Mouse (Mus musculus) limb, embryonic 10.5 days (tissue): ENCODE data around the gene Fbxl2. TPM values are rescaled to one million over a fixed set of nuclear protein-coding genes. Genes with fewer than 3 reads are reported as not detected.

Experiments used
- DNase-seq: peaks from one replicate; pipeline ENCODE4 v3.0.0-alpha.2; 2017; ENCODE audit warnings: low spot score
- H3K27ac ChIP-seq: fragments of 300-500 bp; sonication (generic); 2 replicates; pipeline ENCODE4 v1.5.1; 2016; ENCODE audit warnings: mild to moderate bottlenecking
- H3K27me3 ChIP-seq: fragments of 300-500 bp; sonication (generic); 2 replicates; pipeline ENCODE4 v1.6.1; 2016; ENCODE audit warnings: low read depth, mild to moderate bottlenecking; ENCODE audit not compliant: poor library complexity, severe bottlenecking
- H3K36me3 ChIP-seq: fragments of 300-500 bp; sonication (generic); 2 replicates; pipeline ENCODE4 v1.6.1; 2016; ENCODE audit warnings: mild to moderate bottlenecking, moderate library complexity
- H3K4me1 ChIP-seq: fragments of 300-500 bp; sonication (generic); 2 replicates; pipeline ENCODE4 v1.6.1; 2016
- H3K4me3 ChIP-seq: fragments of 300-500 bp; sonication (generic); 2 replicates; pipeline ENCODE4 v1.5.1; 2016; ENCODE audit warnings: mild to moderate bottlenecking, moderate library complexity
- H3K9me3 ChIP-seq: fragments of 300-500 bp; sonication (generic); replicated peaks from 2 replicates; pipeline ENCODE4 v1.6.1; 2016; ENCODE audit warnings: mild to moderate bottlenecking
- WGBS: fragments of 180-500 bp; shearing (Covaris S2); methylation state at CpG from one replicate; pipeline ENCODE4 v1.1.7; 2016; 5-methylcytosine and 5-hydroxymethylcytosine counted together
- polyA plus RNA-seq: library from polyadenylated mRNA; unstranded; fragments of >200 nt; fragmentation: Nextera tagmentation; extraction: Ambion mirVana; gene quantifications from 2 replicates; pipeline ENCODE4 v1.2.1, GENCODE M21; 2016

Fbxl2 gene
- polyA plus RNA-seq, 1 experiment from 2014 or later, result 3.2 TPM

GRCm38 (mm10) chr9:113947216-113947615 lies 98.8 kb downstream of the Fbxl2 start:
- Histone ChIP-seq H3K4me3 (no peak overlapping the region), H3K27ac (no peak overlapping the region), H3K4me1 (no peaks in the 10 kb centered on the region), H3K9me3 (no peaks in the 10 kb centered on the region), H3K27me3 (no peaks in the 10 kb centered on the region), H3K36me3 (peaks cover 69% of the 10 kb centered on the region)
- no peak for DNase-seq
- WGBS, result 89% methylated on average over 1 of the region's 1 CpGs

GRCm38 (mm10) chr9:113943372-113943771 lies 102.6 kb downstream of the Fbxl2 start:
- WGBS, result 100% methylated on average over 1 of the region's 1 CpGs
- no peak for DNase-seq
- Histone ChIP-seq H3K27ac (no peak overlapping the region), H3K9me3 (no peaks in the 10 kb centered on the region), H3K27me3 (no peaks in the 10 kb centered on the region), H3K4me3 (no peak overlapping the region), H3K36me3 (peaks cover 37% of the 10 kb centered on the region), H3K4me1 (no peaks in the 10 kb centered on the region)

- H3K27me3 ChIP-seq, result no peaks in the 10 kb centered on the region
- peaks cover 17% of the 10 kb centered on the region for H3K36me3 ChIP-seq
- no peak overlapping the region for H3K4me3 ChIP-seq
- no peak for DNase-seq
- H3K4me1 ChIP-seq, result no peaks in the 10 kb centered on the region
- WGBS, result 89% methylated on average over 3 of the region's 3 CpGs
- no peak overlapping the region for H3K27ac ChIP-seq
- H3K9me3 ChIP-seq, result no peaks in the 10 kb centered on the region
Observed at GRCm38 (mm10) chr9:113941103-113941805, 104.7 kb downstream of the Fbxl2 start.

GRCm38 (mm10) chr9:113939063-113939850 lies 106.7 kb downstream of the Fbxl2 start:
- DNase-seq, result no peak
- WGBS, result 92% methylated on average over 9 of the region's 9 CpGs
- 0 out of 2 replicates have a peak, but pooled peaks cover 3% of the 10 kb centered on the region for H3K4me1 ChIP-seq
- H3K36me3 ChIP-seq, result no peaks in the 10 kb centered on the region
- H3K27me3 ChIP-seq, result no peaks in the 10 kb centered on the region
- H3K27ac ChIP-seq, result no peak overlapping the region
- no peaks in the 10 kb centered on the region for H3K9me3 ChIP-seq
- no peak overlapping the region for H3K4me3 ChIP-seq

- no peak overlapping the region for H3K27ac ChIP-seq
- no peak overlapping the region for H3K4me3 ChIP-seq
- WGBS, result 85% methylated on average over 5 of the region's 5 CpGs
- H3K36me3 ChIP-seq, result no peaks in the 10 kb centered on the region
- peaks cover 23% of the 10 kb centered on the region for H3K4me1 ChIP-seq
- no peaks in the 10 kb centered on the region for H3K9me3 ChIP-seq
- no peaks in the 10 kb centered on the region for H3K27me3 ChIP-seq
- DNase-seq, result no peak
Observed at GRCm38 (mm10) chr9:113935638-113936037, 110.4 kb downstream of the Fbxl2 start.

GRCm38 (mm10) chr9:113932501-113932900 lies 113.5 kb downstream of the Fbxl2 start:
- Histone ChIP-seq H3K4me3 (peak overlapping the region; percentile 97), H3K4me1 (peaks cover 27% of the 10 kb centered on the region), H3K36me3 (no peaks in the 10 kb centered on the region), H3K27me3 (no peaks in the 10 kb centered on the region), H3K27ac (peak overlapping the region; percentile 94), H3K9me3 (no peaks in the 10 kb centered on the region)
- 31% methylated on average over 11 of the region's 11 CpGs for WGBS
- no peak for DNase-seq

GRCm38 (mm10) chr9:113932100-113932470 lies 113.9 kb downstream of the Fbxl2 start:
- Histone ChIP-seq H3K4me3 (peak overlapping the region; percentile 97), H3K27ac (peak overlapping the region; percentile 94), H3K27me3 (no peaks in the 10 kb centered on the region), H3K9me3 (no peaks in the 10 kb centered on the region), H3K4me1 (peaks cover 27% of the 10 kb centered on the region), H3K36me3 (no peaks in the 10 kb centered on the region)
- no peak for DNase-seq
- 9% methylated on average over 8 of the region's 8 CpGs for WGBS

GRCm38 (mm10) chr9:113931375-113932099 lies 114.5 kb downstream of the Fbxl2 start:
- H3K27me3 ChIP-seq, result no peaks in the 10 kb centered on the region

GRCm38 (mm10) chr9:113930534-113931374 lies 115.2 kb downstream of the Fbxl2 start, which contains the start of gene Ubp1:
Gene Ubp1, plus strand, starts transcription at chr9:113930934.
- peak; percentile 93 for DNase-seq
- H3K36me3 ChIP-seq, result no peaks in the 10 kb centered on the region
- H3K27ac ChIP-seq, result peak within 1 kb of the TSS; percentile 94
- H3K4me3 ChIP-seq, result peak within 1 kb of the TSS; percentile 97
- H3K27me3 ChIP-seq, result no peaks in the 10 kb centered on the region
- no peaks in the 10 kb centered on the region for H3K9me3 ChIP-seq
- WGBS, result 4% methylated on average over 76 of the region's 86 CpGs
- H3K4me1 ChIP-seq, result peaks cover 27% of the 10 kb centered on the region

More at GRCm38 (mm10) chr9:113931375-113932099, 114.5 kb downstream of the Fbxl2 start:
- H3K9me3 ChIP-seq, result no peaks in the 10 kb centered on the region
- no peaks in the 10 kb centered on the region for H3K36me3 ChIP-seq
- peak; percentile 66 for DNase-seq
- H3K27ac ChIP-seq, result peak overlapping the region; percentile 94
- peak overlapping the region; percentile 97 for H3K4me3 ChIP-seq
- WGBS, result 3% methylated on average over 91 of the region's 91 CpGs
- H3K4me1 ChIP-seq, result peaks cover 27% of the 10 kb centered on the region

- no peaks in the 10 kb centered on the region for H3K36me3 ChIP-seq
- no peaks in the 10 kb centered on the region for H3K9me3 ChIP-seq
- 68% methylated on average over 1 of the region's 1 CpGs for WGBS
- H3K4me3 ChIP-seq, result peak overlapping the region; percentile 97
- H3K27me3 ChIP-seq, result no peaks in the 10 kb centered on the region
- peak overlapping the region; percentile 94; the same call in 1 of the 2 replicates for H3K27ac ChIP-seq
- no peak for DNase-seq
- peaks cover 27% of the 10 kb centered on the region for H3K4me1 ChIP-seq
Observed at GRCm38 (mm10) chr9:113929676-113930075, 116.3 kb downstream of the Fbxl2 start.

- H3K27me3 ChIP-seq, result no peaks in the 10 kb centered on the region
- WGBS, result 89% methylated on average over 4 of the region's 4 CpGs
- H3K36me3 ChIP-seq, result peaks cover 1% of the 10 kb centered on the region; the same call in 1 of the 2 replicates
- H3K27ac ChIP-seq, result no peak overlapping the region
- H3K9me3 ChIP-seq, result no peaks in the 10 kb centered on the region
- no peak overlapping the region for H3K4me3 ChIP-seq
- no peak for DNase-seq
- H3K4me1 ChIP-seq, result peaks cover 18% of the 10 kb centered on the region
Observed at GRCm38 (mm10) chr9:113928591-113928990, 117.4 kb downstream of the Fbxl2 start.

GRCm38 (mm10) chr9:113924883-113925282 lies 121.1 kb downstream of the Fbxl2 start:
- Histone ChIP-seq H3K36me3 (peaks cover 18% of the 10 kb centered on the region), H3K4me1 (peaks cover 2% of the 10 kb centered on the region; the same call in 1 of the 2 replicates), H3K27me3 (no peaks in the 10 kb centered on the region), H3K4me3 (no peak overlapping the region), H3K9me3 (no peaks in the 10 kb centered on the region), H3K27ac (no peak overlapping the region)
- WGBS, result 94% methylated on average over 5 of the region's 5 CpGs
- no peak for DNase-seq
